Mouse (Mus musculus): ENCODE measurements around the gene Nfyc.

DNA sequence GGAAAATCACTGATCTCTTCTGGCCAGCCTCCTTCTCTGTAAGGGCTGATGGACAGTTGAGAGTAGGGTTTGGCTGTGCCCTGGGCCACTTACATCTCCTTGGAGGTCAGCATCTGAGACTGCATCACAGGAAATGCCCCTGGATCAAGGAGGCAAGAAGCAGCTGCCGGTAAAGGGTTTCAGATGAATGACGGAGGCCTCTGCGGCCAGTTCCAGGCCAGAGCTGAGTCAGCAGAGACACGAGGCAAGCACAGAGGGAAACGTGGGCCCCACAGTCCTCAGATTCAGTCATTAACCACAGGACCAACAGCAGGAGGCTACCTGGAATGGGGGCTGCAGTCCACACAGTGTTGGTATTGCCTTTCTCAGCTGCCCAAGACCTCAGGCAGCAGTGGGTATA, 112.2 kb downstream of the Nfyc start:
- TF ChIP-seq TCF12 (IDR thresholded peaks at IDR 0.05; ENCODE audit: low read depth, low read length) (no peak), POLR2A (IDR thresholded peaks at IDR 0.05; ENCODE audit: control insufficient read depth in 1 of 2, insufficient read depth in 1 of 2, low read depth in 1 of 2, low read length in 2 of 2, poor library complexity in 1 of 2) (no peak), UBTF (IDR thresholded peaks at IDR 0.05; ENCODE audit: borderline replicate concordance, insufficient read depth, low read depth, low read length) (no peak), CTCF (IDR thresholded peaks at IDR 0.05 in 2 of 3, conservative IDR thresholded peaks at IDR 0.05 in 1 of 3; ENCODE audit: control insufficient read depth in 1 of 3, insufficient read depth in 1 of 3, low read depth in 2 of 3, low read length in 3 of 3, poor library complexity in 1 of 3, severe bottlenecking in 1 of 3) (no peak), MAZ (IDR thresholded peaks at IDR 0.05; ENCODE audit: low read depth, low read length) (no peak), USF2 (IDR thresholded peaks at IDR 0.05; ENCODE audit: borderline replicate concordance in 1 of 2, insufficient read depth in 1 of 2, low read depth in 1 of 2, low read length in 2 of 2) (no peak)

Data from MEL (cell line).